Mouse (Mus musculus) kidney, embryonic 16.5 days (tissue): ENCODE measurements around the gene Myct1. TPM values are rescaled to one million over a fixed set of nuclear protein-coding genes. Genes with fewer than 3 reads are reported as not detected.

ENCODE experiments used
- ATAC-seq: fragments of 200-750 bp; cut with Nextera tagmentation; 2 replicates; pipeline ENCODE4 v1.8.0; 2017; ENCODE audit warnings: moderate TSS enrichment; ENCODE audit not compliant: low FRiP score, low TSS enrichment
- H3K27ac ChIP-seq: fragments of 300-500 bp; sonication (generic); 2 replicates; pipeline ENCODE4 v1.5.1; 2014; ENCODE audit warnings: low read length
- H3K27me3 ChIP-seq: fragments of 300-500 bp; sonication (generic); 2 replicates; pipeline ENCODE4 v1.6.1; 2014; ENCODE audit warnings: low read length, control low read depth, mixed read lengths; ENCODE audit not compliant: insufficient read depth
- H3K36me3 ChIP-seq: fragments of 300-500 bp; sonication (generic); 2 replicates; pipeline ENCODE4 v1.6.1; 2014; ENCODE audit warnings: low read length, control low read depth, mixed read lengths; ENCODE audit not compliant: insufficient read depth
- H3K4me1 ChIP-seq: fragments of 300-500 bp; sonication (generic); 2 replicates; pipeline ENCODE4 v1.6.1; 2014; ENCODE audit warnings: low read length, control low read depth, mixed read lengths; ENCODE audit not compliant: insufficient read depth
- H3K4me2 ChIP-seq: fragments of 300-500 bp; sonication (generic); replicated peaks from 2 replicates; pipeline ENCODE4 v1.6.1; 2014; ENCODE audit warnings: low read depth, low read length
- H3K4me3 ChIP-seq: fragments of 300-500 bp; sonication (generic); 2 replicates; pipeline ENCODE4 v1.5.1; 2014; ENCODE audit warnings: mild to moderate bottlenecking, low read length
- H3K9ac ChIP-seq: fragments of 300-500 bp; sonication (generic); replicated peaks from 2 replicates; pipeline ENCODE4 v1.6.1; 2014; ENCODE audit warnings: low read length
- H3K9me3 ChIP-seq: fragments of 300-500 bp; sonication (generic); 2 replicates; pipeline ENCODE4 v1.6.1; 2016; ENCODE audit warnings: low read length, control low read depth
- WGBS: fragments of 180-500 bp; shearing (Covaris S2); extraction: QIAGEN DNeasy Blood & Tissue Kit; methylation state at CpG from one replicate; pipeline ENCODE4 v1.1.7; 2014; 5-methylcytosine and 5-hydroxymethylcytosine counted together
- polyA plus RNA-seq: library from polyadenylated mRNA; unstranded; fragments of >200 nt; fragmentation: Nextera tagmentation; extraction: Ambion mirVana; gene quantifications from 2 replicates; pipeline ENCODE4 v1.2.1, GENCODE M21; 2015

Myct1 gene
- polyA plus RNA-seq, 1 experiment from 2014 or later: 11.1 TPM

- no peak overlapping the region for H3K27ac ChIP-seq
- 85% methylated on average over 4 of the region's 4 CpGs for WGBS
- no peak overlapping the region for H3K9ac ChIP-seq
- no peaks in the 10 kb centered on the region for H3K36me3 ChIP-seq
- H3K4me1 ChIP-seq: no peaks in the 10 kb centered on the region
- no peak for ATAC-seq
- H3K4me2 ChIP-seq: no peak overlapping the region
- no peaks in the 10 kb centered on the region for H3K27me3 ChIP-seq
- H3K4me3 ChIP-seq: no peak overlapping the region
- no peaks in the 10 kb centered on the region for H3K9me3 ChIP-seq
These were observed 31.9 kb upstream of the Myct1 start for GRCm38 (mm10) chr10:5561706-5562105.

GRCm38 (mm10) chr10:5568991-5569390 lies 24.6 kb upstream of the Myct1 start:
- no peak overlapping the region for H3K4me2 ChIP-seq
- H3K4me3 ChIP-seq: no peak overlapping the region
- no peak overlapping the region for H3K27ac ChIP-seq
- H3K27me3 ChIP-seq: no peaks in the 10 kb centered on the region
- H3K9me3 ChIP-seq: no peaks in the 10 kb centered on the region
- no peak for ATAC-seq
- no peaks in the 10 kb centered on the region for H3K36me3 ChIP-seq
- 88% methylated on average over 4 of the region's 4 CpGs for WGBS
- no peaks in the 10 kb centered on the region for H3K4me1 ChIP-seq
- no peak overlapping the region for H3K9ac ChIP-seq

GRCm38 (mm10) chr10:5570059-5570458 lies 23.5 kb upstream of the Myct1 start:
- H3K36me3 ChIP-seq: no peaks in the 10 kb centered on the region
- 85% methylated on average over 8 of the region's 8 CpGs for WGBS
- no peak overlapping the region for H3K4me3 ChIP-seq
- H3K9me3 ChIP-seq: no peaks in the 10 kb centered on the region
- ATAC-seq: no peak
- H3K9ac ChIP-seq: no peak overlapping the region
- no peak overlapping the region for H3K27ac ChIP-seq
- no peaks in the 10 kb centered on the region for H3K27me3 ChIP-seq
- no peaks in the 10 kb centered on the region for H3K4me1 ChIP-seq
- H3K4me2 ChIP-seq: no peak overlapping the region

GRCm38 (mm10) chr10:5571332-5571731 lies 22.2 kb upstream of the Myct1 start:
- no peak for ATAC-seq
- H3K9ac ChIP-seq: no peak overlapping the region
- H3K36me3 ChIP-seq: no peaks in the 10 kb centered on the region

GRCm38 (mm10) chr10:5573328-5573727 lies 20.2 kb upstream of the Myct1 start:
- Histone ChIP-seq H3K9me3 (no peaks in the 10 kb centered on the region), H3K27ac (no peak overlapping the region), H3K27me3 (no peaks in the 10 kb centered on the region), H3K36me3 (no peaks in the 10 kb centered on the region), H3K4me3 (no peak overlapping the region), H3K9ac (no peak overlapping the region), H3K4me1 (no peaks in the 10 kb centered on the region), H3K4me2 (no peak overlapping the region)
- ATAC-seq: no peak
- 65% methylated on average over 2 of the region's 2 CpGs for WGBS

More at GRCm38 (mm10) chr10:5571332-5571731, 22.2 kb upstream of the Myct1 start:
- Histone ChIP-seq H3K4me1 (no peaks in the 10 kb centered on the region), H3K27me3 (no peaks in the 10 kb centered on the region), H3K9me3 (no peaks in the 10 kb centered on the region), H3K4me2 (no peak overlapping the region), H3K27ac (no peak overlapping the region), H3K4me3 (no peak overlapping the region)
- 16% methylated on average over 5 of the region's 5 CpGs for WGBS

- no peak overlapping the region for H3K4me3 ChIP-seq
- no peaks in the 10 kb centered on the region for H3K4me1 ChIP-seq
- WGBS: 78% methylated on average over 2 of the region's 2 CpGs
- ATAC-seq: no peak
- H3K27me3 ChIP-seq: no peaks in the 10 kb centered on the region
- H3K4me2 ChIP-seq: no peak overlapping the region
- no peaks in the 10 kb centered on the region for H3K36me3 ChIP-seq
- no peak overlapping the region for H3K9ac ChIP-seq
- H3K9me3 ChIP-seq: no peaks in the 10 kb centered on the region
- peak overlapping the region; percentile 35; the same call in 1 of the 2 replicates for H3K27ac ChIP-seq
These were observed 2.5 kb upstream of the Myct1 start for GRCm38 (mm10) chr10:5591061-5591460.

GRCm38 (mm10) chr10:5591996-5592395 lies 1.6 kb upstream of the Myct1 start:
- 75% methylated on average over 4 of the region's 4 CpGs for WGBS
- no peak for ATAC-seq
- peak overlapping the region; percentile 48; the same call in 1 of the 2 replicates for H3K27ac ChIP-seq

GRCm38 (mm10) chr10:5594457-5594856 lies 882 bp downstream of the Myct1 start:
- 63% methylated on average over 5 of the region's 5 CpGs for WGBS
- Histone ChIP-seq H3K9ac (peak overlapping the region; percentile 45), H3K9me3 (no peaks in the 10 kb centered on the region), H3K36me3 (no peaks in the 10 kb centered on the region), H3K4me1 (no peaks in the 10 kb centered on the region), H3K4me3 (peak overlapping the region; percentile 33), H3K27ac (0 out of 2 replicates have a peak overlapping the region, but pooled peaks have one; percentile 7), H3K27me3 (no peaks in the 10 kb centered on the region), H3K4me2 (no peak overlapping the region)
- no peak for ATAC-seq

More at GRCm38 (mm10) chr10:5591996-5592395, 1.6 kb upstream of the Myct1 start:
- Histone ChIP-seq H3K9me3 (no peaks in the 10 kb centered on the region), H3K9ac (no peak overlapping the region), H3K27me3 (no peaks in the 10 kb centered on the region), H3K4me1 (no peaks in the 10 kb centered on the region), H3K4me2 (no peak overlapping the region), H3K36me3 (no peaks in the 10 kb centered on the region), H3K4me3 (no peak overlapping the region)

- H3K4me1 ChIP-seq: no peaks in the 10 kb centered on the region
- no peak for ATAC-seq
These were observed 3.0 kb downstream of the Myct1 start for GRCm38 (mm10) chr10:5596559-5596958.

GRCm38 (mm10) chr10:5600123-5600522 lies 6.5 kb downstream of the Myct1 start:
- 13% methylated on average over 7 of the region's 7 CpGs for WGBS
- H3K4me2 ChIP-seq: no peak overlapping the region
- H3K9ac ChIP-seq: no peak overlapping the region
- no peaks in the 10 kb centered on the region for H3K27me3 ChIP-seq
- ATAC-seq: peak; percentile 73; the same call in 1 of the 2 replicates
- H3K4me3 ChIP-seq: no peak overlapping the region
- H3K4me1 ChIP-seq: no peaks in the 10 kb centered on the region
- no peak overlapping the region for H3K27ac ChIP-seq
- H3K9me3 ChIP-seq: no peaks in the 10 kb centered on the region
- H3K36me3 ChIP-seq: no peaks in the 10 kb centered on the region

More at GRCm38 (mm10) chr10:5596559-5596958, 3.0 kb downstream of the Myct1 start:
- H3K4me3 ChIP-seq: peak overlapping the region; percentile 9; the same call in 1 of the 2 replicates
- H3K36me3 ChIP-seq: no peaks in the 10 kb centered on the region
- no peak overlapping the region for H3K27ac ChIP-seq
- no peaks in the 10 kb centered on the region for H3K27me3 ChIP-seq
- H3K4me2 ChIP-seq: peak overlapping the region; percentile 20; the same call in 1 of the 2 replicates
- H3K9me3 ChIP-seq: no peaks in the 10 kb centered on the region
- H3K9ac ChIP-seq: 0 out of 2 replicates have a peak overlapping the region, but pooled peaks have one; percentile 1
- WGBS: 52% methylated on average over 6 of the region's 6 CpGs
